Mouse (Mus musculus) spleen, adult 2 months (tissue): ENCODE results near the gene Ankub1.

Experiments
- CTCF ChIP-seq: fragments of 200-500 bp; IDR thresholded peaks from 2 replicates; pipeline ENCODE4 v1.5.1; 2011; ENCODE audit warnings: mild to moderate bottlenecking, inconsistent platforms; ENCODE audit not compliant: insufficient read depth, insufficient read length, insufficient replicate concordance; ENCODE audit errors: extremely low read depth
- POLR2A ChIP-seq: fragments of 200-500 bp; IDR thresholded peaks from 2 replicates; pipeline ENCODE4 v1.6.1; 2011; ENCODE audit warnings: low read depth, low read length, inconsistent platforms

- no peak for TF ChIP-seq POLR2A
- TF ChIP-seq CTCF, result no peak
Measured at GRCm38 (mm10) chr3:57643191-57643590, 49.4 kb downstream of the Ankub1 start.
